Mouse (Mus musculus) right cerebral cortex, postnatal 10 days (tissue): ENCODE measurements around the gene Csmd2.
A peak's percentile ranks its signal among the peaks of the same experiment; 100 is the strongest.
"Not testable (repeated sequence)": the region's sequence is repeated elsewhere in the genome, so short reads cannot be mapped to it uniquely, and the experiment has no call there.

Experiments used
- DNase-seq, 2 experiments: peaks; one replicate each; pipeline ENCODE4 v3.0.0; 2021; ENCODE audit warnings: low spot score in 2 of 2

Gene Csmd2

DNA sequence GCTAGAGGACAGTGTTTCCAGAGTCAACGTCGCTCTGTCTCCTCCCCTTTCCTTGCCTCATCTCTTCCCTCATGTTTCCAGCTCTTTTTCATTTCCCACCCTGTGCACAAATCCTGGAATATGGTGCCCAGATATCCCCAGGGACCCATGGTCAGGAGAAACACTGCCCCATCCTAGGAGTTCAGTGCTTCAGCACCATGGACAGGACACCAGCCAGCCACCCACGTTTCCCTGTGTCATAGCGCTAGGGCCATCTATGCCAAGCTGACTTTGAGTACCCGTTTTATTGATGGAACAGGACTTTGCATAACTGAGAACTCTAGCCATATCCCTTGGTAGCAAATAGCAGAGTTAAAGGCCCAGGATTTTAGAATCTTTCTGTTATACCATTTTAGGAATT lies 55.0 kb downstream of the Csmd2 start:
- DNase-seq: no peak

DNA sequence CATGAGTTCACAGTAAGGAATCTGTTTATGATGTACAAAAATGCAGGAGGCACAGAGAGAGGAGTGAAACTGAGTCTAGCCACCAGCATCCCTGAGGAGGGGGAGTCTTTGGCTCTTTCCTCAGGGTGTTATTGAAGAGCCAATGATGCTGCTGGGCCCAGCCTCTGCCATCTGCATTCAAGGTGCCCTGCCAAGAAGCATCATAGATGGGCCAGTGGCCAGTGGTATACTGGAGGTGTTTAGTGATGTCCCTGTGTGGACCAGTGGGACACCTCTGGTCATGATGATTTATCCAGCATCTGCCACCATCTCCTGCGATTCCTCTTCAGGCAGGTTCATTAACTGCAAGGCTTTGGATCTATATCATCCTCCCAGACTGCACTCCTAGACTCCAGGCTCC lies 61.1 kb downstream of the Csmd2 start:
- DNase-seq: no peak

DNA sequence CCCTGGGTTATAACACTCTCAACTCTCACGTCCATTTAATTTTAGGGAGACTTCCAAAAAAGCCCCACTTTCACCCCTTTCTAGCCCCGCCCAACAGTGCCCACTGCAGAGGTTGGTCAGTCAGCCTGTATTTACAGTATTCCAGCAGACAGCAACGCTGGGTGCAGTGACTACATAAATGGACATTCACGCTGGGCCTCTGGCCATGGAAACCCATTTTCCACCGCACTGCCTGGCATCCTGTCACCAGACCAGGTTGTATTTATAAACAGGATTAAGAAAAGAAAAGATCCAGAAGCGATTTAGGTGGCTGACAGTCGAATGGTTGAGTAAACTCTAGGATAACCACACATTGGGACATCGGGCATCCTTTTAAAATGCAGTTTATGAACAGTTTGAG lies 65.0 kb downstream of the Csmd2 start:
- no peak for DNase-seq

DNA sequence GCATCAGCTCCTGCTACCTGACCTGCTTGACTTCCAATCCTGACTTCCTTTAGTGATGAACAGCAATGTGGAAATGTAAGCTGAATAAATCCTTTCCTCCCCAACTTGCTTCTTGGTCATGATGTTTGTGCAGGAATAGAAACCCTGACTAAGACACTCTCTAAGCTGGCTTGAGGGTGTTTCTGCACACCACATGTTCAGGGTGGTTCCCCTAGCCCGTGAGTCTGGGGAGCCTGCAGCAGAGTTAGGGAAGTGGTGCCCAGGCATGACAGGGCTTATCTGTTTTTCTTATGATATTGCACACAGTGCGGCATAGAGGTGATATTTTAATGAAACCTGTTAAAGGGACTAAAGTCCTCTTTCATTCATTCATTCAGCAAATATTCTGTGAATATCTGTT lies 73.6 kb downstream of the Csmd2 start:
- not testable (repeated sequence) for DNase-seq

DNA sequence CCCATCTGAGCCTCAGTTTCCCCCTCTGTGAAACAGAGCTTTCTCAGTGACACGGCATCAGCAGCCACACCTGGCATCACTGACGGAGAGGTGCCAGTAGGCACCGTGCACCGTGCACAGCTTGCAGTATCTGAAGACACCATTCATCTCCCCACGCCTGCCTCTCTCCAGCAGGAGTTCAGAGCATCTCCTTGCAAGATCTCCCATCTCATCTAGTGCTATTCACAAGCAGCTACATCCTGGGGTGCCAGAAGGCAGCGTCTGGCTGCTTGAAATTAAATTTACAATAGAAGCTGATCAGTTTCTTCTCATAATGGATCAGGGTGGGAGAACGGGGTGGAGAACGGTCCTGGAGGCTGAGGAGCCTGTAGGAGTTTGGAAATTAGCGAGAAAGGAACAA lies 79.5 kb downstream of the Csmd2 start:
- no peak for DNase-seq

DNA sequence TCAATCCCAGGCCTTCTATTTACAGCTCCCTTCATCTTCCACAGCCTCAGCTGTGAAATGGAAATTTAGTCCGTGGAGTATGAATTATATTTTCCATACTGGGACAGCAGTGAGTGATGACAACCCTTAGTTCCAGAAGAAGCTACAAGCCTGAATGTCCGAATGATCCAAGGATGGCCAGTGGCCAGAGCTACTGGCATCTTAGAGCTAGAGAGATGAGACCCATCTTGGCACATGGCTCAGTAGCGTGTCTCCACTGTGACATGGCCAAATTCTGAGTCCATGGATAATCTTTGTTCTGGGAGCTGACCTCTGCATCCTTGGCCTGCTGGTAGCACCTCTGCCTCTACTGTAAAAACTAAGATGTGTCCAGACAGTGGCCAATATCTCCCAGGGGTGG lies 96.8 kb downstream of the Csmd2 start:
- no peak for DNase-seq

DNA sequence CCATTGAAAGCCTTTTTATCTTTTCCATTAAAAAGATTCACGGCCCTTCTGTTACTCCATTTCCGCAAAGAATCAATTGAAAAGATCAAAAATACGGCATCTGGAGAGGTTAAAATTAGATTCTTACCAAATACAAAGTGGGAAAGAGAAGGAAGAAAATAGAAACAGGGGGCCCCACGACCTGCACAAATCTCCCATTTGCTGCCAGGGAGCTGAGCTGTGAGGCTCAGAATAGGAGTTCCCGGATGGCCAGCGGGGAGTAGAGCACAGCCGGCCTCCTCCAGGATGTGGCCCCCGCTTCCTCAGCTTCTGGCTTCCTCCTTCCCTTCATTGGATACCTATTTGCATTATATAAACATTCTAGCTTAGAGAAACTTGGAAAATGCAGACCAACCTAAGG lies 97.4 kb downstream of the Csmd2 start:
- DNase-seq: peak; percentile 72 to 80

DNA sequence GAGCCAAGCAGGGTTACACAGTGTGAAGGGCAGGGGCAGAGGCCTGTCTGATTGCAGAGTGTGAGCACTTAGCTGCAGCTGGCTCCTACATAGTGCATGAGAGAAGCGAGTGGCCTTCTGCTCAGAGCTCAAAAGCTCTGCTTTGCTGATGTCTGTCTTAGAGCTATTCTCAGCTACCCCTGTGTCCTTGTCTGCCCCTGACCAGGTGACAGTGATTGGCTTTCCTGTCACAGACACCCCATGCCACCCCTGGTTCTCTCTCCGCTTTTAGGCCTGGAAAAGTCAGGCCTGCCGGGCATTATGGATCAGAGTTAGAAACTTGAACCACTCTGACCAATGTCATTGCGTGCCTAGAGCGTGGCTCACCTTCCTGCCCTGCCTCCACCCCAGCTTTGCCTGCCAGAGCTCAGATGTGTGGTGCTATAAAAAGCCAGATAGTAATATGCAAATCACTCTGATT lies 99.5 kb downstream of the Csmd2 start:
- DNase-seq: no peak

DNA sequence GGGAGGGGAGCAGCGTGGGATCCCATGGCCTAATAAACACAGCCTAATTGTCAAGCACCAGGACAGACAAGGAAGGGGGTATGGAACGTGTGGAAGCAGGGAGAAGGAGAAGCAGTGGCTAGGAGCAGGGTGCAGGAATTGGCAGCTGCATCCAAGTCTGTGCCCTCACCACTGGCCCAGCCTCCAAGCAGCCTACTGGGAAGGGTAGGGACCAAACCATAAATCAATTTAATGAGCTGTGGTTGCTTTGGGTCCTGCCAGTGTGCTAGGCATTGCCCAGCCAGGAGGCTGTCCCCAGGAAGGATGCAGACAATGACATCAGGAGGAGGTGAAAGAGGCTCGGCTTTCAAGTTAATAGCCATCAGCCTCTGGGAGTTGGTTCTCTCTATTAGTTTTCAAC lies 100.0 kb downstream of the Csmd2 start:
- DNase-seq: no peak

DNA sequence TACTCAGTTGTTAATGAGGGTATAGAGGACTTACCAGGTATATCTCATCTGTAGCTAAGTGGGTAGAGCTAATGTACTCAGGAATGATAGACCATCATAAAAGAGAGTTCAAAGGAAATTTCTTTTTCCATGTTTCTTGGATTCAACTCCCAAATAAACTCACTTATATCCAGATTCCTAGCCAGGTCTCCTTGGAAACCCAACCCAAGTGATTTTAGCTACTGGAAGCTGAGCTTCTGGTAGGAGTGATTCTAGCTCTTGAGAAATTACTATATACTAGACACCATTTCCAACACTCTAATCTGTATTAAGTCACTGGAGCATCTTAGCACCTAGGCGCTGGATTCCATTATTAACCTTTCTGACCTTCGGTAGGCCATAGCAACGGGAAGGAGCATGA lies 100.6 kb downstream of the Csmd2 start:
- DNase-seq: no peak

DNA sequence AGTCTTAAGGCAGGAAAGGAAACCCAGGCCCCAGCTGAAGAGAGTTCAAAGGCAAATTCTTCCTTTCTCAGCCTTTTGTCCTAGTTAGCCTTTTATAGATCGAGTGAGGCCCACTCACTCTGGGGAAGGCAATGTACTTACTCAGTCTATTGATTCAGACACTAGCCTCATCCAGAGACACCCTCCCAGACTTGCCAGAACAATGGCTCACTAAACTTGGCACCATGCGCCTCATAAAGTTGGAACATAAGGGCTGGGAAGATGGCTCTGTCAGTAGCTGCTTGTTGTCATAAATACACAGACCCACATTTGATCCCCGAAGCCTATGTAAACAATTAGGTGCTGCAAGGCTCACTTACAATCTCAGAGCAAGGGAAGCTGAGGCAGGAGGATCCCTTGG lies 104.3 kb downstream of the Csmd2 start:
- DNase-seq: no peak

DNA sequence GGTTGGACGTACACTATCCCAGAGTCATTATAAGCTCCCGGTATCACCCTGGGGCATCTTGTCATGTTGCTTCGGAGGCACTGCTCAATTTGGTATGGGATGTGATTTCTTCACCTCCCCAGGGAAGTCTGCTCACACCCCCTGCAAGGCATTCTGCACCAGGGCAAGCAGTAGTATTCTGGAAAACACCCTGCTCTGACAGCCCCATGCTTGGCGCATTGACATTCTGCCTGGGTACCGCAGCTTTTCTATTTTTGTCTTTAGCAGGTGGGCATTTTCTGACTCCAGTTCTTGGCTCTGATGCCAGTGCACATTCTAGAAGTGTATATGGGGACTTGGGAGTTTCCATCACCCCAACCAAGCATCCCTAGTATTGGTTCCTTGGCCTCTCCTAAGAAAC lies 111.9 kb downstream of the Csmd2 start:
- DNase-seq: no peak

DNA sequence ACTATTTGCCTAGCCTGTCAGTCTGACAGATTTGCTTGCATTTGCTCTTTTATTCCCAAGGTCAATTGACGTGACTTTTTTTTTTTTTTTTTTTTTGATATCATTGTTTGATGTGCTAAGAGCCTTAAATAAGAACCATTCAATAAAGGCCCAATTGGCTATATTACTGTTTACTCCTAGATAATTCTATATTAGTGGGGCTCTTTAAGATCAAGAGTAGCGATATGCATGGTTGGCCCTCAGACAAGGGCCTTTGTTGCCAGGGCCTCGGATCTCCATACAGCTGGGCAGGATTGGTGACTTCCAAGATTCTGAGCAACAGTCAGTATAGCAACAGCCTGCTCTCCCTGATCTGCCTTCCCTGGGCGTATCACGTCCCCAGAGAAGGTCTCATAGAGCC lies 112.9 kb downstream of the Csmd2 start:
- no peak for DNase-seq

DNA sequence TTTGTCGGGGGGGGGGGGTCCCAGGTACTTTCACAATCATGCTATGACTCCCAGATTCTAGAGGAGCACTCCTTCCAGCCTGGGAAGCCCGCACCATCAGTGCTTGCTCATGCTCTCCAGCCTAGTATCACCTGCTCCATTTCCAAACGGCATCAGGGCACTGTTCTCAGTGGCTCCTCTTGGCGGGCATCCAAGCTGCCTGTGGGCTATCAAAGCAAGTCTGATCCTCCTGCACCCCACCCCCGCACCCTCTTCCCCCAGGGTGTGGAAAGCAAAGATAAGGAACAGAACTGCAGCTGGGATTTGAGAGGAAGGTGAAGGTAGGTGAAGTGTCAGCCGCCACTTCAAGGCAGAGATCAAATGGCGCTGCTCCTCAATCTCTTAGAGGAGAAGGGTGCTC lies 128.7 kb downstream of the Csmd2 start:
- no peak for DNase-seq

DNA sequence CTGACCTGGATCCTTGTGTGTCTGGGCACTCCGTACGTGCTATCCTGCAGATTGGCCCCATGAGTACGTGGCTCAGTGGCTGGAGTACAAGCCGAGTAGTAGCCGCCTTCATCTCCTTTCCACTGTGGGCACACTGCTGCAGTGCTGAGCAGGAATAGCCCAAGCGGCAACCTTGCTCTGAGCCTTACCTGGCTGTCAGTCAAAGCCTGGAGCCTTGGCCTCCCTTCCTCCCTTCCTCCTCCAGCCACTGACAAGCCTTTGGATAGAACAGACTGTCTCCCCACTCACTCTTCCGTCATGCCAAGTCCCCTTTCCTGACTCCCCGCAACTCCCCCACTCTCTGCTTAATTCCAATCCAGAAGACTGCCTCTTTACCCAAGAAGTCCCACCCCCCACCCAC lies 135.6 kb downstream of the Csmd2 start:
- no peak for DNase-seq

DNA sequence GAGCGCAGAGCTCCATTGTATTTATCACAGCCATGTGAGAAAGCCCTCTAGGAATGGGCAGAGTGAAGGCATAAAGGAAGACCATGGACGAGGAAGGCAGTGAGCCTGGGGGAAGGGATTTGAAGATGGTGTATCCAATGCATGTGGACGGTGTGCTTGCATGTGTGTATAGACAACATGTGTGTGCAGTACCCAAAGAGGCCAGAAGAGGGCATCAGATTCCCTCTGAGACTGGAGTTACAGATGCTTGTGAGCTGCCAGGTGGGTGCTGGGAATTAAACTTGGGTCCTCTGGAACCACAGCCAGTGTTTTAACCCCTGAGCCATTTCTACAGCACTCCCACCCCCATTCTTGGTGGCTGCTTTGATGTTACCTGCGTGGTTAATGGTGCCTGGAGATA lies 137.1 kb downstream of the Csmd2 start:
- DNase-seq: no peak

DNA sequence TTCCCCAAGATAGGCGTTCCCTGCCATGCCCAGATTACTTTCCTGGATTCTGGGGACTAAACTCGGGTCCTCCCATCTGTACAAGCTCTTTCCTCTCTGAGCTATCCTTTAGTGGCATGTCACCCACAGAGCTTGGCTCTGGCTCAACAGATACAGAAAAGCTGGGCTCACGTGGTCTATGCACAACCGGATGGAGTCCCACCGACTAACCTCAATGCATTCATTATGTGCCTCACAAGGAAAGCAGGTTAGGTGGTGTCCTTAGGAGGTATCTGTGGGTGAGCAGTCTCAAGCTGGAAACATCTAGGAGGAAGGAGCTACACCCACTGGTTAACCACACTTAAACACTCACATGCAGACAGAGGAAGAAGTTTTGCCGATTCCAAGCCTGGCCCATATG lies 140.9 kb downstream of the Csmd2 start:
- DNase-seq: no peak

DNA sequence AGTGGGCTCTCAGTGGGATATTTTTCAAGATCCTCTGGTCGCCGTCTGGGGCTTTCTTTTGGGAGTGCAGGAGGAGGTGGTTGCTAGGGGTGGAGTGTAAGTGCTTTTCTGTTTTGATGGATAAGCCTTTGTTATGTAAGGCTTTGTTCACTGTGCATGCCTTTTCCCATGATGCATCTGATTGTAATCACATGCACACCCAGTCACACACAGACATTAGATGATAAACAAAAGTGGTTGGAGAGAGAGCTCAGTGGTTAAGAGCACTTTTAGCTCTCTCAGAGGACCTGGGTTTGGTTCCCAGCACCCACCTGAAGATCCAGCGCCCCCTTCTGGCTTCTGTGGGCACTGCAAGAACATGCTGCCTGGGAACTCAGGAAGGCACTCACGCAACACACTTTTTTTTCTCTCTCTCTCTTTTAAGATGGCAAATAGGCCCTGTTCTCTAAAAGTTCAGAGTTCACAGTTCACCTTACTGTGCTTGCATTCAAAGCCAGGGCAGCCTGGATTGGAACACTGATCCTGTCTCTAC lies 143.0 kb downstream of the Csmd2 start:
- DNase-seq: no peak

DNA sequence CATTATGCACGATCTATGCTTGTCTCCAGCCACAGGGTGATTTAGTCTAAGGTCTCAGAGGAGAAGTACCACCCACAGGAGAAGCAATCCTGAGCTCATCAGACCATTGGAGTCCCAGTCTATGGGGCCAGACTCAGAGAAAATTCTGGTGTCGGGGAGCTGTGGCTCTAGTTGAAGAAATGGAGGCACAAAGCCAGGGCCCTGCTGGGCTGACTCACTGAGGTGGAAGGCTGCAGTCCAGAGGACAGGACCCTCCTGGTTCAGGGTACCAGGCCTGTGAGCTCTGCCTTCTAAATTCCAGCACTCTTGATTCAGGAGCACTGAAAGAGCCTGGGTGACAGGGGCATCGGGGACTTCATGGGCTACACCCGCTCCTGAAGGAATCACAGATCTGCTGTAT lies 144.0 kb downstream of the Csmd2 start:
- no peak for DNase-seq

DNA sequence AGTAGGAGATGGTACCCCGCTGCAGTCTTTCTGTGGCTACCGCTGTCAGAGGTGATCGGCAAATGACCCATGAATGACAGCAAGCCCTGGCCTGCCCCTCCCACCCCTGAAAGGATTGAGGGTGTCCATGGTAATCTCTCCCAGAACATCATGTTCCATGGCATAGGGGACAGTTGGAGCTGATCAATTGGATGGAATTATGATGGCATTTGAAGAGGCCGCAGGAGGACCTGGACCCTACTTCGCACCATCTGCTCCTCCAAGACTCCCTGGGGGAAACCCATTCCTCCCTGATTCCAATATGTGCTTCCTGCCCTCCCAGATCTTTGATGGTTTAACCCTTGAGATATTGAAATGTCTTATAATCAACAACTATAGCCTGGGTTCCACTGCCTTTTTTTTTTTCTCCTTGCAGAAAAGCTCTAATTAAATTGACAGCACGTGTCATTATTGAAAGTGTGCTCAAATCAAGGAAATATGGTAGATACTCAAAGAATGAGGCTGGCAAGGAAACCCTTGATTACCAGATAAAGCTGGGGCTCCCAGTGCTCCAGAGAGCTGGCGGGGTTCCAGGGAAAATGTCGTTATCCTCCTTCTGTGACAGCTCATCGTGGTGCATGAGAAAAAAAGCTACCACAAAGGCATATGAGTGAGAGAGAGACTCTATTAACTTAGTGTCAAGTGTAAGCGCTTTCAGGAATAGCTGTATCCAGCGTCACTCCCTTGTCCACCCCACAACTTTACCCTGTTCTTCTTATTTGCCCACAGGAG lies 145.4 kb downstream of the Csmd2 start:
- peak; percentile 73 to 81 for DNase-seq

DNA sequence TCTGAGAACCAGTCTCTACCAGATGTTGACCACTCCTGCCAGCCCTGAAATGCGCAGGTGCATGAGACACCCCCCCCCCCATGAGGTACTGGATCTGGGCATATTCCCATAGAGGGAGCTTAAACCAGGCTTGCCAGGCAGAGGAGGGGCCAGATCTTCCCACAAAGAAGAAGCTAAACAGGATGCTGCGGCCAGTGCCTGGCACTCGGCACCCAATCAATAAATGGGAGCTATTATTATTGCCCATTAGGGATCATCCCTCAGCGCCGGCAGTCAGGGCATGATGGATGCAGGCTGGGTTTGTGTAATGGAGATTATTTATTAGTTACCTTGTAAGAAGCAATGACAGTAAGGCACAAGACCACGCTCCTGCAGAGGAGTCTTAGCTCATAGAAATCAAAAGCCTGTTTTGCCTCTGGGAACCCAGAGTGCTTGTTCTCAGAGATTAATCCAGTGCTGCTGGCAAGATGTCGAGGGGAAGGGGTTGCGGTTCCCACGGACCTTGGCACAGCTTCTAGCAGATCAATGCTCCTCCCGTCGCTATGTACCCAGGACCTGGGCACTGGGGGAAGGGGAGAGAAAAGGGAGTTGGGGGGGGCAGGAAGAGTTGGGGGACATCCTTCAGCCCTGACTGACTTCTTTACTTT lies 146.8 kb downstream of the Csmd2 start:
- DNase-seq: no peak

DNA sequence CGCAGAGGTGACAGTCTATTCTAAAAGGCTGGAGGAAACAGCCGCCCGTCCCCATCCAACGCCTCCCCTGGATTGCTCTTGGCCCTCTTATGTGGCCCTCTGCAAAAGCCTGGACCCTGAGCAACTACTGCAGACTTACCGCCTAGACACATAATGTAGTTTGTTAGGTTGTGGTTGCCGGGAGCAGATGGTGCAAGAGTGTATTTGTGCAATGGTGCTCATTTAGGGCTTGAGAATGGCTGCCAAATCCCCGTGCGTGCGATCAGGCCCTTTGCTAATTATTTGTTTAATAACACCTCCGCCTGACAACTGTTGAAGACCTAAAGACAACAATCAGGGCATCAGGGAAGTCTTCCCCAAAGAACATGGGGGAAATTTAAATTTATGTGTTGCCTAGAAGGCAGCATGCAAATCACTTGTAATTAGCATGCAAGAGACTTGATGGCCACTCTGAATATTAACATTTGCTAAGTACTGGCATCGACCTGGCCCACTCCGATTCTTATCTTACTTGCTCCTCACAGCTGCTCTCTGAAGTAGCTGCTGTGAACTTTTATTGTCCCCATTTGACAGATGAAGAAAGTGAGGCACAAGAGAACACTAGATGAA lies 147.5 kb downstream of the Csmd2 start:
- no peak for DNase-seq

DNA sequence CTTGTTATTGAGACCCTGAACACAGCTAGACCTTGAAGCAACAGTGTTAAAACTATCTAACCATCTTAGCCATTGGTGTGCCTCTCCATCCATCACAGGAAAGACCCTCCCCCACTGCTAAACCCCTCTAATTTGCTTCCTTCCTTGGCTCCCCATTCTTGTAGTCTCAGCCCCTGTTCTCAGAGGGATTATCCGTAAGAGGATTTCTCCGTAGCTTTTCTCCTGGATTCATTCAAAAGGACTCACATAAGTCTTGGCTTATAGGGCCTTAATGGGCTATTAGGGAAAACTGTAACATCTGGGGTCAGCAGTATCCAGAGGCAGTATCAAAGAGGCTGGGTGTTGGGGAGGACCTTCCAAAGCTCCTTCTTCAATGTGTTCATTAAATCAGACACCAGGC lies 152.3 kb downstream of the Csmd2 start:
- no peak for DNase-seq
